Mouse (Mus musculus) myocyte (in vitro differentiated cells): ENCODE results near the gene Fam149a. TPM values are rescaled to one million over a fixed set of nuclear protein-coding genes. Genes with fewer than 3 reads are reported as not detected.
A peak's percentile ranks its signal among the peaks of the same experiment; 100 is the strongest.

ENCODE experiments used
- H3K27me3 ChIP-seq: one replicate; pipeline ENCODE4 v1.6.1; 2011; ENCODE audit not compliant: control insufficient read depth, insufficient read depth, insufficient read length
- H3K36me3 ChIP-seq: one replicate; pipeline ENCODE4 v1.6.1; 2011; ENCODE audit not compliant: control insufficient read depth, insufficient read depth
- H3K4me2 ChIP-seq: one replicate; pipeline ENCODE4 v1.6.1; 2011; ENCODE audit warnings: low read depth, control low read depth
- H3K4me3 ChIP-seq: one replicate; pipeline ENCODE4 v1.5.1; 2011; ENCODE audit warnings: mild to moderate bottlenecking, control low read depth, moderate library complexity
- H3K79me2 ChIP-seq: one replicate; pipeline ENCODE4 v1.6.1; 2011; ENCODE audit not compliant: control insufficient read depth, insufficient read depth
- H3ac ChIP-seq: one replicate; pipeline ENCODE4 v1.6.1; 2011; ENCODE audit not compliant: control insufficient read depth, insufficient read length
- CEBPB ChIP-seq: IDR thresholded peaks from 2 replicates; pipeline ENCODE4 v1.6.1; 2011; ENCODE audit warnings: mild to moderate bottlenecking, moderate library complexity; ENCODE audit not compliant: poor library complexity, insufficient read depth, severe bottlenecking
- E2F4 ChIP-seq: IDR thresholded peaks from one replicate; pipeline ENCODE4 v1.6.1; 2011; ENCODE audit warnings: mild to moderate bottlenecking, control low read depth, moderate library complexity; ENCODE audit not compliant: insufficient read depth
- MAX ChIP-seq: IDR thresholded peaks from one replicate; pipeline ENCODE4 v1.6.1; 2011; ENCODE audit warnings: low read depth, mild to moderate bottlenecking, control low read depth
- MYOD1 ChIP-seq, 3 experiments: IDR thresholded peaks; one replicate each; pipeline ENCODE4 v1.6.1; 2011; ENCODE audit warnings: control low read depth in 2 of 3, low read depth in 2 of 3, mild to moderate bottlenecking in 2 of 3, moderate library complexity in 1 of 3; ENCODE audit not compliant: insufficient read length in 2 of 3, control insufficient read depth in 1 of 3
- MYOG ChIP-seq, 3 experiments: IDR thresholded peaks; one replicate each; pipeline ENCODE4 v1.6.1; 2011; ENCODE audit warnings: control low read depth in 2 of 3, low read depth in 2 of 3, mild to moderate bottlenecking in 2 of 3; ENCODE audit not compliant: insufficient read length in 2 of 3, control insufficient read depth in 1 of 3, insufficient read depth in 1 of 3
- POLR2A ChIP-seq: IDR thresholded peaks from one replicate; pipeline ENCODE4 v1.6.1; 2011; ENCODE audit warnings: low read depth, mild to moderate bottlenecking, control low read depth, moderate library complexity; ENCODE audit not compliant: insufficient read length
- POLR2AphosphoS2 ChIP-seq: IDR thresholded peaks from one replicate; pipeline ENCODE4 v1.6.1; 2011; ENCODE audit warnings: low read depth, control low read depth; ENCODE audit not compliant: insufficient read length
- REST ChIP-seq: IDR thresholded peaks from one replicate; pipeline ENCODE4 v1.6.1; 2011; ENCODE audit warnings: mild to moderate bottlenecking, control low read depth, moderate library complexity; ENCODE audit not compliant: insufficient read depth, insufficient read length
- SRF ChIP-seq: IDR thresholded peaks from one replicate; pipeline ENCODE4 v1.6.1; 2011; ENCODE audit warnings: low read depth; ENCODE audit not compliant: control insufficient read depth, insufficient read length
- TCF12 ChIP-seq: IDR thresholded peaks from one replicate; pipeline ENCODE4 v1.6.1; 2011; ENCODE audit warnings: mild to moderate bottlenecking, control low read depth; ENCODE audit not compliant: poor library complexity, insufficient read depth, severe bottlenecking
- TCF3 ChIP-seq: IDR thresholded peaks from one replicate; pipeline ENCODE4 v1.6.1; 2011; ENCODE audit warnings: low read depth, control low read depth; ENCODE audit not compliant: insufficient read length
- USF1 ChIP-seq: IDR thresholded peaks from one replicate; pipeline ENCODE4 v1.6.1; 2011; ENCODE audit warnings: low read depth, mild to moderate bottlenecking, control low read depth, moderate library complexity
- polyA plus RNA-seq: library from polyadenylated mRNA; unstranded; fragments of >200 nt; fragmentation: generic; extraction: Trizol; gene quantifications from one replicate; pipeline ENCODE4 v1.2.1, GENCODE M21; 2012; ENCODE audit warnings: missing spikeins

Fam149a gene
- polyA plus RNA-seq, 1 experiment: 0.59 TPM

DNA sequence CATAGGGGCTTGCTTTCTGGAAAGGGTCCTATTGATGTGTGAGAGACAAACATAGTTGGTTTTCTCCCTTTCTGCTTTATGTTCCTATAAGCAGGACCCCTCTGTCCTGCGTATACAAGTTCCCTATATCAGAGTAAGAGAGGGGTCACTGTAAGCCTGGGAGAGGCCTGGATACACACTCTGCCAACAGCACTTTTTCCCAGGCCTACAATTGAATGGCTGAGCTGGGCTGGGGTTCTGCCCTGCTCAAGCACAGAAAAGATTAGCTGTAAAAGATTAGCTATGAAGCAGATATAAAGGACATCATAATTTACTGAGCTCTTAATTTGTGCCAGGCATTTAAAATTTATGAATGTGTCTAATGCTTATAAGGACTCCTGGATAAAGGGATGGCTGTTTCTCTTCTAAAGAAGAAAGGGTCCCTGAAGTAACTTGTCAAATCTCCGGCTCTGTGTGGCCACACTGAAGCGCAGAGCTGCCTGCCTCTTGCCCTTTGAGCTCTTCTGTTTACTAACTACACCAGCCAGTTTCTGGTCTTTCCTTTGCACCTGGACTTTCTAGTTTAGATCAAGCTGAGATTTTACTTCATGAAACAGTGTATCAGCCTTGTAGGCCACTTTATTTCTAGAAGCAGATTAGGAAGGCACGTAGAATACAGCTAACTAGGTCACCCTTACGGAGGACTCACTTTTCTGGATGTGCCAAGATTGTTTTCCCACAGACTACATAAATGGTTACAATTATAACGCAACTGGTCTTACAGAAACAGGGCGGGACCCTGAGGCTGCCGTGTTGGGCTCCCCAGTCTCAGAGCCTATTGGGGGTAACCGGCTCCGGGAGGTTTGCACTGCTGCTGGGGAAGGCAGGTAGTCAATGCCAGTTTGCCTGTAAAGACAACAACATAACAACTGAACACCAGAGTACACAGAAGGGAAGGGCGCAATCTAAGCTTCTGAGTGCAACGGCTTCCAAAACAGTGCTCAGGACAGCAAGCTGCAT, 40.2 kb downstream of the Fam149a start:
- no peaks in the 10 kb centered on the region for H3K79me2 ChIP-seq
- no peaks in the 10 kb centered on the region for H3K36me3 ChIP-seq
- H3K4me3 ChIP-seq: no peak overlapping the region
- H3ac ChIP-seq: no peak overlapping the region
- TF ChIP-seq REST: no peak
- no peak for TF ChIP-seq SRF
- no peak for TF ChIP-seq TCF12
- no peak for TF ChIP-seq TCF3
- no peak for TF ChIP-seq E2F4
- no peak for TF ChIP-seq MYOD1 (IDR thresholded peaks at IDR 0.05; ENCODE audit: control insufficient read depth in 1 of 3, insufficient read length in 2 of 3, low read depth in 2 of 3)
- no peaks in the 10 kb centered on the region for H3K27me3 ChIP-seq
- H3K4me2 ChIP-seq: no peak overlapping the region

- Histone ChIP-seq H3ac (no peak overlapping the region), H3K27me3 (peaks cover 5% of the 10 kb centered on the region), H3K36me3 (no peaks in the 10 kb centered on the region), H3K4me2 (peak overlapping the region; percentile 45), H3K79me2 (no peaks in the 10 kb centered on the region), H3K4me3 (no peak overlapping the region)
- TF ChIP-seq MAX (no peak), MYOD1 (IDR thresholded peaks at IDR 0.05; ENCODE audit: control insufficient read depth in 1 of 3, insufficient read length in 2 of 3, low read depth in 2 of 3) (no peak), POLR2A (no peak), TCF3 (no peak), USF1 (no peak), E2F4 (no peak), REST (no peak), POLR2AphosphoS2 (no peak), MYOG (IDR thresholded peaks at IDR 0.05; ENCODE audit: control insufficient read depth in 1 of 3, insufficient read depth in 1 of 3, insufficient read length in 2 of 3, low read depth in 2 of 3) (no peak), SRF (no peak), TCF12 (no peak), CEBPB (no peak)
These were observed 48.6 kb downstream of the Fam149a start for GRCm38 (mm10) chr8:45333493-45333892.

DNA sequence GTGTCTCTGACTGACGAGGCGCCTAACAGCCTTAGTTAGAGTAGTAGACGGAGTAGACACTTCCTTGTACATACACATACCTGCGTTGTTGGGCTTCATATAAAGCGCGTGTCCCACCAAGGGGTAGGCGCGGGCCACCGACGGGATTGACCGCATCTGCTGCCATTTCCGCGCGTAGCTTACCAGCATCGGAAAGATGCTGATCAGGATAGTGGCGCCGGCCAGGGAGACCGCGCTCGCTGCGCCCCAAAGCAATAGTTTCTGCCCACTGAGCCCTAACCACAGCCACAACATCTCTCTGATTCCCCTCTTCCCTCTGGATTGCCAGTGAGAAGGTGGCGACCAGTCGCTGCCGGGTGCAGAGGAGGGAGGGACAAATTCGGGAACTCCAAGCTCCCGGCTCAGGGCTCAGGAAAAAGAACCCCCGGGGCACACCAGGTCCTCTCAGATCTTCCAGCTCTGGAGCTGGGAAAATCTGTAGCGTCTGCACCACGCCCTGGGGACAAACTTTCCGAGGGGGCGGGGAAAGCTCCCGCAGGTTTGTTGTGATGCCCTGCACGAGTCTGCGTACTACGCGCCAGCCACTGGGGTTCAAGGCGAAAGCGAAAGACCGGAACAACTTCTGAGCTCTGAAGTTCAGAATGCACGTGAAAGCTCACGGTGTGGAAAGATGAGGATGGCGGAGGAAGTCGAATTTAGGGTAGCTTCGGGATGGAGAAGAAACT, 49.2 kb downstream of the Fam149a start, which contains the start of gene Cyp4v3:
TSS of gene Cyp4v3 (minus strand) at position 532 of the 725 bp plus-strand sequence.
- H3K4me3 ChIP-seq: no peak within 1 kb of the TSS
- H3K27me3 ChIP-seq: peaks cover 5% of the 10 kb centered on the region
- peak within 1 kb of the TSS; percentile 45 for H3K4me2 ChIP-seq
- H3ac ChIP-seq: no peak within 1 kb of the TSS
- H3K36me3 ChIP-seq: no peaks in the 10 kb centered on the region
- TF ChIP-seq MAX (no peak), POLR2A (no peak), SRF (no peak), TCF12 (no peak), MYOG (IDR thresholded peaks at IDR 0.05; ENCODE audit: control insufficient read depth in 1 of 3, insufficient read depth in 1 of 3, insufficient read length in 2 of 3, low read depth in 2 of 3) (no peak), CEBPB (no peak), REST (no peak), POLR2AphosphoS2 (no peak), MYOD1 (IDR thresholded peaks at IDR 0.05; ENCODE audit: control insufficient read depth in 1 of 3, insufficient read length in 2 of 3, low read depth in 2 of 3) (no peak), TCF3 (no peak), E2F4 (no peak), USF1 (no peak)
- no peaks in the 10 kb centered on the region for H3K79me2 ChIP-seq

DNA sequence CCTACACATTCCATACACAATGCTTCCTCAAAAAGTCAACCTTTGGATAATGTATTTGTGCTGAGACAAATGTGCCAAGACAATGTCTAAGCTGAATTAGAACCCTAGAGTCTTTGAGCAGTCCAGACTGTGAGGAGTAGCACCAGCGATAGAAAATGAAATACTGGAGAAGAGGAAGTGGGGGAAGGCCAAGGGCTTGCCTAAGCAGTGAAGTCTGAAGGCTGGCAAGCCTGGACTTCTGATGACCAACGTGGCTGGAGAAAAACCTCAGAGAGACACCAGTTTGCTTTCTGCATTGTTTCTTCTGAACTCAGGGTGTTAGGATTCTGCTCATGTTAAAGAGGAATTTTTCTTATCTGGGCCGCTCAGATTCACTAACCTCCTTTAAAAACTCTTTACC, 51.2 kb downstream of the Fam149a start:
- TF ChIP-seq TCF12 (no peak), POLR2A (no peak), CEBPB (no peak), USF1 (no peak), TCF3 (no peak), E2F4 (no peak), POLR2AphosphoS2 (no peak), REST (no peak), MYOD1 (IDR thresholded peaks at IDR 0.05; ENCODE audit: control insufficient read depth in 1 of 3, insufficient read length in 2 of 3, low read depth in 2 of 3) (no peak), SRF (no peak), MAX (no peak)
- H3K4me2 ChIP-seq: no peak overlapping the region
- H3ac ChIP-seq: no peak overlapping the region
- no peaks in the 10 kb centered on the region for H3K79me2 ChIP-seq
- no peaks in the 10 kb centered on the region for H3K36me3 ChIP-seq
- no peak overlapping the region for H3K4me3 ChIP-seq
- peaks cover 5% of the 10 kb centered on the region for H3K27me3 ChIP-seq
